Mouse (Mus musculus) MEL (cell line): ENCODE measurements around the gene Arhgef25. TPM values are rescaled to one million over a fixed set of nuclear protein-coding genes. Genes with fewer than 3 reads are reported as not detected.

Source experiments
- DNase-seq: peaks from one replicate; pipeline ENCODE4 v3.0.0; 2011; ENCODE audit warnings: low read depth, low spot score
- H3K27ac ChIP-seq: 2 replicates; pipeline ENCODE4 v1.5.1; 2012; ENCODE audit warnings: low read depth, mild to moderate bottlenecking, control low read depth, low read length, moderate library complexity; ENCODE audit not compliant: control insufficient read depth
- H3K27me3 ChIP-seq, 2 experiments: fragments of 150-350 bp in 1 of 2; sonication (generic) in 1 of 2; 2 replicates each; pipeline ENCODE4 v1.6.1; 2012; ENCODE audit warnings: low read length in 2 of 2, mild to moderate bottlenecking in 2 of 2, improper control_type of control experiment in 1 of 2, moderate library complexity in 1 of 2; ENCODE audit not compliant: insufficient read depth in 2 of 2, control insufficient read depth in 1 of 2
- H3K36me3 ChIP-seq, 2 experiments: 2 replicates each; pipeline ENCODE4 v1.6.1; 2012 to 2014; ENCODE audit warnings: low read length in 2 of 2, improper control_type of control experiment in 1 of 2, inconsistent platforms in 1 of 2, mild to moderate bottlenecking in 1 of 2; ENCODE audit not compliant: insufficient read depth in 2 of 2, control insufficient read depth in 1 of 2
- H3K4me1 ChIP-seq, 2 experiments: fragments of 150-350 bp in 1 of 2; sonication (generic) in 1 of 2; 2 replicates each; pipeline ENCODE4 v1.6.1; 2012; ENCODE audit warnings: low read length in 2 of 2, improper control_type of control experiment in 1 of 2, mild to moderate bottlenecking in 1 of 2; ENCODE audit not compliant: insufficient read depth in 2 of 2, control insufficient read depth in 1 of 2
- H3K4me3 ChIP-seq, 2 experiments: fragments of 150-350 bp in 1 of 2; sonication (generic) in 1 of 2; 2 replicates each; pipeline ENCODE4 v1.5.1; 2012; ENCODE audit warnings: low read depth in 2 of 2, low read length in 2 of 2, mild to moderate bottlenecking in 2 of 2, moderate library complexity in 2 of 2, control low read depth in 1 of 2, improper control_type of control experiment in 1 of 2; ENCODE audit not compliant: control insufficient read depth in 1 of 2, insufficient read depth in 1 of 2
- H3K79me2 ChIP-seq: 2 replicates; pipeline ENCODE4 v1.6.1; 2012; ENCODE audit warnings: mild to moderate bottlenecking, low read length, moderate library complexity; ENCODE audit not compliant: control insufficient read depth, poor library complexity, insufficient read depth
- H3K9ac ChIP-seq: 2 replicates; pipeline ENCODE4 v1.6.1; 2012; ENCODE audit warnings: low read depth, mild to moderate bottlenecking, control low read depth, low read length, moderate library complexity; ENCODE audit not compliant: control insufficient read depth, poor library complexity, severe bottlenecking
- H3K9me3 ChIP-seq: fragments of 150-350 bp; sonication (generic); replicated peaks from 2 replicates; pipeline ENCODE4 v1.6.1; 2012; ENCODE audit warnings: mild to moderate bottlenecking, low read length, improper control_type of control experiment, moderate library complexity; ENCODE audit not compliant: insufficient read depth
- BHLHE40 ChIP-seq: IDR thresholded peaks from 2 replicates; pipeline ENCODE4 v1.6.1; 2012; ENCODE audit warnings: low read depth, mild to moderate bottlenecking, inconsistent platforms, low read length, improper control_type of control experiment, borderline replicate concordance
- CHD1 ChIP-seq: IDR thresholded peaks from 2 replicates; pipeline ENCODE4 v1.6.1; 2012; ENCODE audit warnings: low read depth, mild to moderate bottlenecking, inconsistent platforms, low read length, improper control_type of control experiment
- CHD2 ChIP-seq: IDR thresholded peaks from 2 replicates; pipeline ENCODE4 v1.6.1; 2011; ENCODE audit warnings: low read length, improper control_type of control experiment
- CTCF ChIP-seq, 3 experiments: IDR thresholded peaks in 2 of 3; conservative IDR thresholded peaks in 1 of 3; 2 replicates each; pipeline ENCODE4 v1.5.1; 2011 to 2012; ENCODE audit warnings: low read length in 3 of 3, low read depth in 2 of 3, mild to moderate bottlenecking in 2 of 3, improper control_type of control experiment in 1 of 3, inconsistent platforms in 1 of 3, mixed read lengths in 1 of 3, moderate library complexity in 1 of 3; ENCODE audit not compliant: control insufficient read depth in 1 of 3, insufficient read depth in 1 of 3, poor library complexity in 1 of 3, severe bottlenecking in 1 of 3
- E2F4 ChIP-seq: IDR thresholded peaks from 2 replicates; pipeline ENCODE4 v1.6.1; 2011; ENCODE audit warnings: low read depth, low read length, improper control_type of control experiment, borderline replicate concordance
- ELF1 ChIP-seq: IDR thresholded peaks from 2 replicates; pipeline ENCODE4 v1.6.1; 2014; ENCODE audit warnings: low read depth, mild to moderate bottlenecking, inconsistent platforms, low read length, improper control_type of control experiment, moderate library complexity
- ETS1 ChIP-seq: IDR thresholded peaks from 2 replicates; pipeline ENCODE4 v1.6.1; 2012; ENCODE audit warnings: low read depth, mild to moderate bottlenecking, inconsistent platforms, low read length, improper control_type of control experiment, moderate library complexity
- HCFC1 ChIP-seq: IDR thresholded peaks from 2 replicates; pipeline ENCODE4 v1.6.1; 2012; ENCODE audit warnings: low read depth, mild to moderate bottlenecking, inconsistent platforms, low read length, improper control_type of control experiment, moderate library complexity
- KAT2A ChIP-seq: conservative IDR thresholded peaks from 2 replicates; pipeline ENCODE4 v1.6.1; 2012; ENCODE audit warnings: low read depth, low read length, improper control_type of control experiment, inconsistent platforms
- MAX ChIP-seq: IDR thresholded peaks from 2 replicates; pipeline ENCODE4 v1.6.1; 2011; ENCODE audit warnings: low read length, improper control_type of control experiment
- MAZ ChIP-seq: IDR thresholded peaks from 2 replicates; pipeline ENCODE4 v1.6.1; 2012; ENCODE audit warnings: low read depth, mild to moderate bottlenecking, inconsistent platforms, low read length, improper control_type of control experiment
- MYB ChIP-seq: IDR thresholded peaks from 2 replicates; pipeline ENCODE4 v1.6.1; 2011; ENCODE audit warnings: mild to moderate bottlenecking, low read depth, low read length, improper control_type of control experiment
- MYC ChIP-seq: IDR thresholded peaks from 2 replicates; pipeline ENCODE4 v1.6.1; 2011; ENCODE audit warnings: low read depth, mild to moderate bottlenecking, low read length, improper control_type of control experiment, moderate library complexity
- NELFE ChIP-seq: IDR thresholded peaks from 2 replicates; pipeline ENCODE4 v1.6.1; 2011; ENCODE audit warnings: low read depth, low read length, improper control_type of control experiment
- NRF1 ChIP-seq: IDR thresholded peaks from 2 replicates; pipeline ENCODE4 v1.6.1; 2014; ENCODE audit warnings: low read depth, mild to moderate bottlenecking, inconsistent platforms, low read length, improper control_type of control experiment, moderate library complexity; ENCODE audit not compliant: poor library complexity, insufficient read depth, severe bottlenecking
- POLR2A ChIP-seq, 2 experiments: IDR thresholded peaks; 2 replicates each; pipeline ENCODE4 v1.6.1; 2011 to 2012; ENCODE audit warnings: low read length in 2 of 2, mild to moderate bottlenecking in 2 of 2, control low read depth in 1 of 2, improper control_type of control experiment in 1 of 2, low read depth in 1 of 2, moderate library complexity in 1 of 2; ENCODE audit not compliant: control insufficient read depth in 1 of 2, insufficient read depth in 1 of 2, poor library complexity in 1 of 2
- POLR2AphosphoS2 ChIP-seq: IDR thresholded peaks from 2 replicates; pipeline ENCODE4 v1.6.1; 2011; ENCODE audit warnings: low read length, improper control_type of control experiment
- POLR2AphosphoS5 ChIP-seq: IDR thresholded peaks from 2 replicates; pipeline ENCODE4 v1.6.1; 2012; ENCODE audit warnings: low read depth, borderline replicate concordance, mild to moderate bottlenecking, inconsistent platforms, low read length, moderate library complexity, mixed read lengths
- RAD21 ChIP-seq: IDR thresholded peaks from 2 replicates; pipeline ENCODE4 v1.6.1; 2011; ENCODE audit warnings: mild to moderate bottlenecking, low read depth, low read length, improper control_type of control experiment
- RCOR1 ChIP-seq: IDR thresholded peaks from 2 replicates; pipeline ENCODE4 v1.6.1; 2012; ENCODE audit warnings: low read depth, mild to moderate bottlenecking, inconsistent platforms, low read length, improper control_type of control experiment
- SIN3A ChIP-seq: IDR thresholded peaks from 2 replicates; pipeline ENCODE4 v1.6.1; 2012; ENCODE audit warnings: low read length, improper control_type of control experiment, inconsistent platforms
- SMC3 ChIP-seq: IDR thresholded peaks from 2 replicates; pipeline ENCODE4 v1.6.1; 2011; ENCODE audit warnings: low read depth, low read length, improper control_type of control experiment
- UBTF ChIP-seq: IDR thresholded peaks from 2 replicates; pipeline ENCODE4 v1.6.1; 2012; ENCODE audit warnings: low read depth, mild to moderate bottlenecking, inconsistent platforms, low read length, improper control_type of control experiment, moderate library complexity, borderline replicate concordance; ENCODE audit not compliant: insufficient read depth
- USF1 ChIP-seq: IDR thresholded peaks from 2 replicates; pipeline ENCODE4 v1.6.1; 2014; ENCODE audit warnings: low read depth, mild to moderate bottlenecking, inconsistent platforms, low read length, improper control_type of control experiment, moderate library complexity
- ZMIZ1 ChIP-seq: IDR thresholded peaks from 2 replicates; pipeline ENCODE4 v1.6.1; 2012; ENCODE audit warnings: low read depth, mild to moderate bottlenecking, inconsistent platforms, low read length, improper control_type of control experiment, moderate library complexity
- polyA plus RNA-seq, 2 experiments: library from polyadenylated mRNA; stranded (reverse) in 1 of 2; unstranded in 1 of 2; fragments of >175 nt in 1 of 2; fragments of >200 nt in 1 of 2; gene quantifications; 2 replicates each; pipeline versions ENCODE4 v1.2.1 to v1.2.4; 2012; ENCODE audit warnings: low replicate concordance in 2 of 2, low read depth in 1 of 2; ENCODE audit not compliant: insufficient read length in 2 of 2, insufficient read depth in 1 of 2, missing spikeins in 1 of 2
- total RNA-seq: library from RNA; depleted of rRNA; stranded (reverse); fragments of 300-350 nt; gene quantifications from 2 replicates; pipeline ENCODE4 v1.2.3, GENCODE M21; 2012

Arhgef25 gene
- total and polyA plus RNA-seq, 3 experiments: 16.9 to 44.6 TPM; not detected in 1

GRCm38 (mm10) chr10:127197505-127198110 is 7.7 kb upstream of the Arhgef25 start:
- Histone ChIP-seq H3K4me3 (no peak overlapping the region), H3K27ac (no peak overlapping the region), H3K9me3 (no peaks in the 10 kb centered on the region), H3K79me2 (peaks cover 5% of the 10 kb centered on the region; the same call in 1 of the 2 replicates), H3K36me3 (peaks cover 6 to 10% of the 10 kb centered on the region in 2 experiments), H3K4me1 (peaks cover 2 to 7% of the 10 kb centered on the region in 2 experiments; a peak in 3 of 4 replicates), H3K9ac (no peak overlapping the region), H3K27me3 (no peaks in the 10 kb centered on the region)
- no peak for DNase-seq
- TF ChIP-seq ELF1: no peak
- no peak for TF ChIP-seq CTCF (IDR thresholded peaks at IDR 0.05 in 2 of 3, conservative IDR thresholded peaks at IDR 0.05 in 1 of 3; ENCODE audit: control insufficient read depth in 1 of 3, insufficient read depth in 1 of 3, low read depth in 2 of 3, low read length in 3 of 3, poor library complexity in 1 of 3, severe bottlenecking in 1 of 3)
- TF ChIP-seq NELFE: no peak
- no peak for TF ChIP-seq RAD21
- no peak for TF ChIP-seq POLR2AphosphoS5
- TF ChIP-seq MYC: no peak
- TF ChIP-seq UBTF: no peak
- TF ChIP-seq CHD2: no peak
- TF ChIP-seq SMC3: no peak
- no peak for TF ChIP-seq KAT2A
- no peak for TF ChIP-seq HCFC1
- TF ChIP-seq E2F4: no peak
- no peak for TF ChIP-seq ZMIZ1
- TF ChIP-seq NRF1: no peak
- no peak for TF ChIP-seq USF1
- no peak for TF ChIP-seq CHD1
- TF ChIP-seq POLR2A (IDR thresholded peaks at IDR 0.05; ENCODE audit: control insufficient read depth in 1 of 2, insufficient read depth in 1 of 2, low read depth in 1 of 2, low read length in 2 of 2, poor library complexity in 1 of 2): no peak
- TF ChIP-seq MYB: no peak
- TF ChIP-seq RCOR1: no peak
- no peak for TF ChIP-seq POLR2AphosphoS2

GRCm38 (mm10) chr10:127197104-127197503 is 7.2 kb upstream of the Arhgef25 start:
- Histone ChIP-seq H3K9ac (no peak overlapping the region), H3K27ac (no peak overlapping the region), H3K27me3 (no peaks in the 10 kb centered on the region), H3K79me2 (peaks cover 5% of the 10 kb centered on the region; the same call in 1 of the 2 replicates), H3K4me3 (no peak overlapping the region), H3K4me1 (peaks cover 2 to 11% of the 10 kb centered on the region in 2 experiments; a peak in 3 of 4 replicates), H3K9me3 (no peaks in the 10 kb centered on the region), H3K36me3 (peaks cover 4 to 12% of the 10 kb centered on the region in 2 experiments)
- TF ChIP-seq NRF1: no peak
- no peak for TF ChIP-seq MYC
- TF ChIP-seq MAZ: no peak
- TF ChIP-seq SIN3A: no peak
- TF ChIP-seq ELF1: no peak
- no peak for TF ChIP-seq BHLHE40
- no peak for TF ChIP-seq E2F4
- TF ChIP-seq ETS1: no peak
- TF ChIP-seq UBTF: no peak
- no peak for TF ChIP-seq RAD21
- no peak for TF ChIP-seq CHD2
- TF ChIP-seq MAX: no peak
- DNase-seq: no peak
